Mouse (Mus musculus): ENCODE results near the gene Spaca5. TPM values are rescaled to one million over a fixed set of nuclear protein-coding genes. Genes with fewer than 3 reads are reported as not detected.
A peak's percentile ranks its signal among the peaks of the same experiment; 100 is the strongest.

The Spaca5 gene
- polyA plus RNA-seq (2015; fragmentation: Nextera tagmentation; extraction: Ambion mirVana), result not detected in 2 replicates

GRCm38 (mm10) chrX:21068106-21068505, at the start of gene Spaca5:
TSS of gene Spaca5 (plus strand) at chrX:21068406.
- Histone ChIP-seq H3K36me3 (ENCODE audit: insufficient read depth, low read length) (no peaks in the 10 kb centered on the region), H3K27me3 (ENCODE audit: insufficient read depth, low read length) (no peaks in the 10 kb centered on the region), H3K27ac (ENCODE audit: low read length) (no peak within 1 kb of the TSS), H3K4me1 (ENCODE audit: insufficient read depth, low read length) (no peaks in the 10 kb centered on the region), H3K9me3 (ENCODE audit: low read length) (no peaks in the 10 kb centered on the region), H3K4me3 (ENCODE audit: low read length) (no peak within 1 kb of the TSS), H3K9ac (replicated peaks; ENCODE audit: low read length) (no peak within 1 kb of the TSS), H3K4me2 (replicated peaks; ENCODE audit: low read depth, low read length) (no peak within 1 kb of the TSS)
- no peak for ATAC-seq (ENCODE audit: low FRiP score, low TSS enrichment)

- Histone ChIP-seq H3K9me3 (ENCODE audit: low read length) (no peaks in the 10 kb centered on the region), H3K4me3 (ENCODE audit: low read length) (peak overlapping the region; percentile 58), H3K27ac (ENCODE audit: low read length) (0 out of 2 replicates have a peak overlapping the region, but pooled peaks have one; percentile 1), H3K4me2 (replicated peaks; ENCODE audit: low read depth, low read length) (peak overlapping the region; percentile 53), H3K4me1 (ENCODE audit: insufficient read depth, low read length) (no peaks in the 10 kb centered on the region), H3K27me3 (ENCODE audit: insufficient read depth, low read length) (no peaks in the 10 kb centered on the region), H3K36me3 (ENCODE audit: insufficient read depth, low read length) (no peaks in the 10 kb centered on the region), H3K9ac (replicated peaks; ENCODE audit: low read length) (peak overlapping the region; percentile 67)
- WGBS, result 29% methylated on average over 9 of the region's 9 CpGs
- ATAC-seq (ENCODE audit: low FRiP score, low TSS enrichment), result peak; percentile 54; the same call in 1 of the 2 replicates
Observed at GRCm38 (mm10) chrX:21061460-21061859, 6.7 kb upstream of the Spaca5 start.

GRCm38 (mm10) chrX:21061866-21062543, 6.2 kb upstream of the Spaca5 start, which contains the start of gene Zfp182:
TSS of gene Zfp182 (minus strand) at chrX:21062316.
- no peaks in the 10 kb centered on the region for H3K9me3 ChIP-seq (ENCODE audit: low read length)
- peak; percentile 96 for ATAC-seq (ENCODE audit: low FRiP score, low TSS enrichment)
- H3K4me2 ChIP-seq (replicated peaks; ENCODE audit: low read depth, low read length), result peak within 1 kb of the TSS; percentile 53
- 23% methylated on average over 25 of the region's 25 CpGs for WGBS
- H3K4me3 ChIP-seq (ENCODE audit: low read length), result peak within 1 kb of the TSS; percentile 58
- peak within 1 kb of the TSS; percentile 67 for H3K9ac ChIP-seq (replicated peaks; ENCODE audit: low read length)
- no peaks in the 10 kb centered on the region for H3K4me1 ChIP-seq (ENCODE audit: insufficient read depth, low read length)
- H3K27ac ChIP-seq (ENCODE audit: low read length), result 0 out of 2 replicates have a peak within 1 kb of the TSS, but pooled peaks have one; percentile 1
- no peaks in the 10 kb centered on the region for H3K36me3 ChIP-seq (ENCODE audit: insufficient read depth, low read length)
- H3K27me3 ChIP-seq (ENCODE audit: insufficient read depth, low read length), result no peaks in the 10 kb centered on the region

- Histone ChIP-seq H3K27me3 (ENCODE audit: insufficient read depth, low read length) (no peaks in the 10 kb centered on the region), H3K4me3 (ENCODE audit: low read length) (peak overlapping the region; percentile 58; the same call in 1 of the 2 replicates), H3K9ac (replicated peaks; ENCODE audit: low read length) (peak overlapping the region; percentile 57; the same call in 1 of the 2 replicates), H3K36me3 (ENCODE audit: insufficient read depth, low read length) (no peaks in the 10 kb centered on the region), H3K27ac (ENCODE audit: low read length) (no peak overlapping the region), H3K4me2 (replicated peaks; ENCODE audit: low read depth, low read length) (peak overlapping the region; percentile 48), H3K4me1 (ENCODE audit: insufficient read depth, low read length) (no peaks in the 10 kb centered on the region), H3K9me3 (ENCODE audit: low read length) (no peaks in the 10 kb centered on the region)
- ATAC-seq (ENCODE audit: low FRiP score, low TSS enrichment), result no peak
- 76% methylated on average over 3 of the region's 3 CpGs for WGBS
Observed at GRCm38 (mm10) chrX:21062544-21062890, 5.7 kb upstream of the Spaca5 start.

GRCm38 (mm10) chrX:21088645-21088982, 20.4 kb downstream of the Spaca5 start:
- Histone ChIP-seq H3K27ac (ENCODE audit: low read length) (no peak overlapping the region), H3K4me3 (ENCODE audit: low read length) (peak overlapping the region; percentile 45), H3K9me3 (ENCODE audit: low read length) (no peaks in the 10 kb centered on the region), H3K36me3 (ENCODE audit: insufficient read depth, low read length) (0 out of 2 replicates have a peak, but pooled peaks cover under 1% of the 10 kb centered on the region), H3K9ac (replicated peaks; ENCODE audit: low read length) (peak overlapping the region; percentile 50), H3K27me3 (ENCODE audit: insufficient read depth, low read length) (no peaks in the 10 kb centered on the region), H3K4me1 (ENCODE audit: insufficient read depth, low read length) (no peaks in the 10 kb centered on the region), H3K4me2 (replicated peaks; ENCODE audit: low read depth, low read length) (peak overlapping the region; percentile 52)
- WGBS, result 38% methylated on average over 6 of the region's 6 CpGs
- peak; percentile 35; the same call in 1 of the 2 replicates for ATAC-seq (ENCODE audit: low FRiP score, low TSS enrichment)

GRCm38 (mm10) chrX:21088983-21089866, 21.0 kb downstream of the Spaca5 start, which contains the start of gene Zfp300:
TSS of gene Zfp300 (minus strand) at chrX:21089527.
- H3K9me3 ChIP-seq (ENCODE audit: low read length), result no peaks in the 10 kb centered on the region
- no peaks in the 10 kb centered on the region for H3K36me3 ChIP-seq (ENCODE audit: insufficient read depth, low read length)
- H3K27me3 ChIP-seq (ENCODE audit: insufficient read depth, low read length), result no peaks in the 10 kb centered on the region
- ATAC-seq (ENCODE audit: low FRiP score, low TSS enrichment), result peak; percentile 90
- no peaks in the 10 kb centered on the region for H3K4me1 ChIP-seq (ENCODE audit: insufficient read depth, low read length)
- peak within 1 kb of the TSS; percentile 50 for H3K9ac ChIP-seq (replicated peaks; ENCODE audit: low read length)
- 21% methylated on average over 27 of the region's 27 CpGs for WGBS
- H3K4me2 ChIP-seq (replicated peaks; ENCODE audit: low read depth, low read length), result peak within 1 kb of the TSS; percentile 52
- peak within 1 kb of the TSS; percentile 45 for H3K4me3 ChIP-seq (ENCODE audit: low read length)
- peak within 1 kb of the TSS; percentile 13; the same call in 1 of the 2 replicates for H3K27ac ChIP-seq (ENCODE audit: low read length)

- Histone ChIP-seq H3K27ac (ENCODE audit: low read length) (no peak overlapping the region), H3K27me3 (ENCODE audit: insufficient read depth, low read length) (no peaks in the 10 kb centered on the region), H3K9ac (replicated peaks; ENCODE audit: low read length) (no peak overlapping the region), H3K9me3 (ENCODE audit: low read length) (no peaks in the 10 kb centered on the region), H3K36me3 (ENCODE audit: insufficient read depth, low read length) (no peaks in the 10 kb centered on the region), H3K4me3 (ENCODE audit: low read length) (peak overlapping the region; percentile 45), H3K4me1 (ENCODE audit: insufficient read depth, low read length) (no peaks in the 10 kb centered on the region), H3K4me2 (replicated peaks; ENCODE audit: low read depth, low read length) (peak overlapping the region; percentile 52)
- WGBS, result 52% methylated on average over 7 of the region's 7 CpGs
- ATAC-seq (ENCODE audit: low FRiP score, low TSS enrichment), result no peak
Observed at GRCm38 (mm10) chrX:21089867-21090239, 21.6 kb downstream of the Spaca5 start.

GRCm38 (mm10) chrX:21115520-21115919, 47.3 kb downstream of the Spaca5 start, which contains the start of gene Ssxa1:
TSS of gene Ssxa1 (plus strand) at chrX:21115820.
- Histone ChIP-seq H3K9me3 (ENCODE audit: low read length) (no peaks in the 10 kb centered on the region; the same call in none of the 2 replicates), H3K27ac (ENCODE audit: low read length) (no peak within 1 kb of the TSS), H3K4me3 (ENCODE audit: low read length) (no peak within 1 kb of the TSS), H3K9ac (replicated peaks; ENCODE audit: low read length) (no peak within 1 kb of the TSS), H3K36me3 (ENCODE audit: insufficient read depth, low read length) (no peaks in the 10 kb centered on the region), H3K27me3 (ENCODE audit: insufficient read depth, low read length) (no peaks in the 10 kb centered on the region), H3K4me2 (replicated peaks; ENCODE audit: low read depth, low read length) (no peak within 1 kb of the TSS), H3K4me1 (ENCODE audit: insufficient read depth, low read length) (no peaks in the 10 kb centered on the region)
- no peak for ATAC-seq (ENCODE audit: low FRiP score, low TSS enrichment)
- 81% methylated on average over 4 of the region's 4 CpGs for WGBS

Measured in kidney, embryonic 16.5 days (tissue).